Comparison of ENCODE assay signal across 27 mouse cellular contexts in the genomic region with DNA sequence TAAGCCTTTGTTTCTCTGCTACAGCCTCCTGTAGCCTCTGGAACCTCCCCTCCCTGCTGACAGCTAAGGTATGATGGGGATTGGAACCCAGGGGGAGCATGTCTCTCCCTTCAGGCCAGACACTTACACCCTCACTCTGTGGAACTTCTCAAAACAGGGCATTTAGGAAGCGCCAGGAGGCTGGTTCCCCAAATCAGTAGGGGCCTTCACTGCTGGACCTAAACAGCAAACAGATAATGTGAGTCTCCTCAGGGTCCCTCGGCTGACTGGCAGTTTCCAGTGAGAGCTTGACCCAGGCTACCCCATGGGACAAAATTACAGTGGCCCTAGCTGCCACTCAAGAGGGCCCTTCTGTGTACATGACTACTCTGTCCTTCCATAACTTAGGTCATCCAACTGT.
DNase-seq lines count a peak whose midpoint lies in the region; ATAC-seq lines count a peak whose summit lies in the region.
"Had no signal": no experiment of that assay in that cellular context is flagged by ENCODE, and none has a peak within 500 bp of the region (broad histone marks: within the 10 kb centered on the region; RNA-seq: fewer than 3 reads in every experiment).

No protein-coding gene starts in this region.

- peaks cover 23% of the 10 kb centered on the region for H3K4me1 ChIP-seq in hindbrain, embryonic 10.5 days (replicated peaks)
- peaks cover 6% of the 10 kb centered on the region; the same call in 1 of the 2 replicates for H3K4me1 ChIP-seq in hindbrain, embryonic 16.5 days (ENCODE audit: control insufficient read depth, insufficient read depth, low read depth, low read length)
- H3K4me1 ChIP-seq in limb, embryonic 13.5 days: peaks cover 29% of the 10 kb centered on the region

- ATAC-seq in hindbrain, embryonic 16.5 days: no peak
- ATAC-seq in limb, embryonic 13.5 days (ENCODE audit: low FRiP score, low read depth): no peak
- ATAC-seq: activated CD4-positive, CD25-positive, alpha-beta regulatory T cell, adult 4 months; CD4-positive, CD25-positive, alpha-beta regulatory T cell, adult 4 months; forebrain, embryonic 14.5 days had no signal

- no peaks in the 10 kb centered on the region for H3K36me3 ChIP-seq in hindbrain, embryonic 10.5 days
- no peaks in the 10 kb centered on the region for H3K36me3 ChIP-seq in hindbrain, embryonic 16.5 days (ENCODE audit: control insufficient read depth, insufficient read depth, low read length)
- no peaks in the 10 kb centered on the region for H3K36me3 ChIP-seq in limb, embryonic 13.5 days
- H3K36me3 ChIP-seq: embryonic facial prominence, embryonic 13.5 days; embryonic facial prominence, embryonic 15.5 days; forebrain, embryonic 10.5 days; forebrain, embryonic 12.5 days; G1E had no signal

- peaks cover 69% of the 10 kb centered on the region for H3K27me3 ChIP-seq in hindbrain, embryonic 10.5 days (ENCODE audit: insufficient read depth, poor library complexity, severe bottlenecking)
- H3K27me3 ChIP-seq in hindbrain, embryonic 16.5 days (replicated peaks; ENCODE audit: control insufficient read depth, insufficient read depth, low read length): 0 out of 2 replicates have a peak, but pooled peaks cover 2% of the 10 kb centered on the region
- H3K27me3 ChIP-seq in limb, embryonic 13.5 days: peaks cover 34% of the 10 kb centered on the region; the same call in 1 of the 2 replicates
- H3K27me3 ChIP-seq: embryonic facial prominence, embryonic 15.5 days; Patski had no signal

- 0 out of 2 replicates have a peak overlapping the region, but pooled peaks have one; percentile 18 for H3K27ac ChIP-seq in hindbrain, embryonic 10.5 days
- H3K27ac ChIP-seq in hindbrain, embryonic 16.5 days (ENCODE audit: low read depth, low read length): no peak overlapping the region
- peak overlapping the region; percentile 8; the same call in 1 of the 2 replicates for H3K27ac ChIP-seq in limb, embryonic 13.5 days
- H3K27ac ChIP-seq: embryonic facial prominence, embryonic 15.5 days; forebrain, embryonic 10.5 days; forebrain, embryonic 12.5 days had no signal

- H3K4me2 ChIP-seq in hindbrain, embryonic 16.5 days (ENCODE audit: low read length): no peak overlapping the region
- H3K4me2 ChIP-seq in limb, embryonic 13.5 days (replicated peaks): no peak overlapping the region
- H3K4me2 ChIP-seq: embryonic facial prominence, embryonic 13.5 days; embryonic facial prominence, embryonic 15.5 days; forebrain, embryonic 12.5 days had no signal

- H3K9me3 ChIP-seq in hindbrain, embryonic 10.5 days: peaks cover 6% of the 10 kb centered on the region; the same call in 1 of the 2 replicates
- no peaks in the 10 kb centered on the region for H3K9me3 ChIP-seq in hindbrain, embryonic 16.5 days (ENCODE audit: control insufficient read depth, low read length)
- H3K9me3 ChIP-seq in limb, embryonic 13.5 days: no peaks in the 10 kb centered on the region
- H3K9me3 ChIP-seq: embryonic facial prominence, embryonic 15.5 days; forebrain, embryonic 12.5 days had no signal

- H3K9ac ChIP-seq in hindbrain, embryonic 16.5 days (ENCODE audit: low read depth, low read length): no peak overlapping the region
- H3K9ac ChIP-seq in limb, embryonic 13.5 days: no peak overlapping the region
- H3K9ac ChIP-seq: embryonic facial prominence, embryonic 13.5 days; embryonic facial prominence, embryonic 15.5 days; forebrain, embryonic 12.5 days had no signal

- no peak overlapping the region for H3K4me3 ChIP-seq in hindbrain, embryonic 10.5 days
- no peak overlapping the region for H3K4me3 ChIP-seq in hindbrain, embryonic 16.5 days (ENCODE audit: low read length)
- H3K4me3 ChIP-seq in limb, embryonic 13.5 days: no peak overlapping the region
- H3K4me3 ChIP-seq: embryonic facial prominence, embryonic 13.5 days; embryonic facial prominence, embryonic 15.5 days; erythroblast, embryonic 14.5 days; forebrain, embryonic 10.5 days; forebrain, embryonic 12.5 days had no signal

- 59% methylated on average over 2 of the region's 2 CpGs for WGBS in hindbrain, embryonic 10.5 days
- WGBS in hindbrain, embryonic 16.5 days: 74% methylated on average over 2 of the region's 2 CpGs
- 80% methylated on average over 2 of the region's 2 CpGs for WGBS in limb, embryonic 13.5 days

- peak; percentile 90 for DNase-seq in heart, adult 11 months
- no peak for DNase-seq in heart, adult 8-10 months (ENCODE audit: low spot score)
- DNase-seq in hindbrain, embryonic 10.5 days (ENCODE audit: low spot score): no peak
- DNase-seq in adrenal gland, postnatal 25 days: no peak
- DNase-seq in kidney, adult 8-10 months: no peak
- DNase-seq: adrenal gland, adult 8-10 months; adrenal gland, postnatal 14 days; B cell, adult 2 months; cerebellum, adult 11 months; cerebellum, adult 18-20 months; cerebellum, adult 8-10 months; cerebellum, adult 9-11 months; cerebellum, postnatal 14 days; cerebellum, postnatal 36 days; embryo, embryonic 11 days had no signal
